Mouse (Mus musculus) midbrain, embryonic 16.5 days (tissue): ENCODE measurements at regions not wholly inside any gene's neighbourhood (a gene's known extent, or its start where the extent isn't known, plus 50 kb on each side); places are given as distances from the start of the nearest gene placed in this dataset.
"Not testable (repeated sequence)": the region's sequence is repeated elsewhere in the genome, so short reads cannot be mapped to it uniquely, and the experiment has no call there.

Experiments
- ATAC-seq: fragments of 200-750 bp; cut with Nextera tagmentation; 2 replicates; pipeline ENCODE4 v1.8.0; 2017; ENCODE audit warnings: moderate TSS enrichment
- H3K27ac ChIP-seq: fragments of 300-500 bp; sonication (generic); 2 replicates; pipeline ENCODE4 v1.5.1; 2014; ENCODE audit warnings: mild to moderate bottlenecking, low read length, mixed read lengths
- H3K27me3 ChIP-seq: fragments of 300-500 bp; sonication (generic); 2 replicates; pipeline ENCODE4 v1.6.1; 2014; ENCODE audit warnings: low read depth, low read length, mixed read lengths; ENCODE audit not compliant: control insufficient read depth, insufficient read depth
- H3K36me3 ChIP-seq: fragments of 300-500 bp; sonication (generic); 2 replicates; pipeline ENCODE4 v1.6.1; 2014; ENCODE audit warnings: mild to moderate bottlenecking, low read length, moderate library complexity, mixed read lengths; ENCODE audit not compliant: control insufficient read depth, insufficient read depth
- H3K4me1 ChIP-seq: fragments of 300-500 bp; sonication (generic); 2 replicates; pipeline ENCODE4 v1.6.1; 2014; ENCODE audit warnings: mild to moderate bottlenecking, low read length, mixed read lengths; ENCODE audit not compliant: control insufficient read depth, insufficient read depth
- H3K4me2 ChIP-seq: fragments of 300-500 bp; sonication (generic); 2 replicates; pipeline ENCODE4 v1.6.1; 2014; ENCODE audit warnings: mild to moderate bottlenecking, low read length, mixed read lengths
- H3K4me3 ChIP-seq: fragments of 300-500 bp; sonication (generic); 2 replicates; pipeline ENCODE4 v1.5.1; 2014; ENCODE audit warnings: low read depth, mild to moderate bottlenecking, low read length, moderate library complexity, mixed read lengths
- H3K9ac ChIP-seq: fragments of 300-500 bp; sonication (generic); 2 replicates; pipeline ENCODE4 v1.6.1; 2014; ENCODE audit warnings: low read depth, low read length, mixed read lengths
- H3K9me3 ChIP-seq: fragments of 300-500 bp; sonication (generic); replicated peaks from 2 replicates; pipeline ENCODE4 v1.6.1; 2014; ENCODE audit warnings: mild to moderate bottlenecking, low read length, mixed read lengths; ENCODE audit not compliant: control insufficient read depth, poor library complexity, severe bottlenecking
- WGBS: fragments of 180-500 bp; shearing (Covaris S2); extraction: QIAGEN DNeasy Blood & Tissue Kit; methylation state at CpG from one replicate; pipeline ENCODE4 v1.1.7; 2014; 5-methylcytosine and 5-hydroxymethylcytosine counted together

DNA sequence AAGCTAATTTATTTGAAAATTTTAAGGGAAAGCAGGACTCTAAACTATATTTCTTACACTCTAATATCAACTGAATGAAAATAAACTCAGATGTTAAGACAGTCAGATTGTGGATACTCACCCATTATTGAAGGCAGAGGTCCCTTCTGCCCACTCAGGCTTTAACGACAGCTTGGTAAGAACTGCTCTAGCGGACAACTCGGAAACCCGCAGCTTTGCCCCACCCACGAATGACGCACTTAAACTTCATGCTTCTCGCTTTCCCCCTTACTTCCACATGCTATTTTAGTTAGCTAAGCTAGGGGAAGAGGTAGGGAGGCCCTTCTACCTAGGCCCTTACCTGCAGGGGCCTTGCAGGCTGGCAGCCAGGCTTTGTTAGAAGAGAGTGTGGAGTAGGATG lies 50.8 kb upstream of the Elmo1 start:
- H3K9me3 ChIP-seq, result no peaks in the 10 kb centered on the region
- H3K4me1 ChIP-seq, result no peaks in the 10 kb centered on the region
- H3K9ac ChIP-seq, result no peak overlapping the region
- no peak overlapping the region for H3K4me2 ChIP-seq
- no peaks in the 10 kb centered on the region for H3K27me3 ChIP-seq
- H3K27ac ChIP-seq, result no peak overlapping the region
- WGBS, result 88% methylated on average over 7 of the region's 7 CpGs
- no peak for ATAC-seq
- H3K36me3 ChIP-seq, result no peaks in the 10 kb centered on the region
- H3K4me3 ChIP-seq, result no peak overlapping the region

GRCm38 (mm10) chr13:20038463-20038862 lies 51.9 kb upstream of the Elmo1 start:
- Histone ChIP-seq H3K9ac (no peak overlapping the region), H3K36me3 (no peaks in the 10 kb centered on the region), H3K27ac (no peak overlapping the region), H3K27me3 (no peaks in the 10 kb centered on the region), H3K4me1 (no peaks in the 10 kb centered on the region), H3K4me3 (no peak overlapping the region), H3K4me2 (no peak overlapping the region), H3K9me3 (no peaks in the 10 kb centered on the region)
- ATAC-seq, result no peak
- 19% methylated on average over 11 of the region's 11 CpGs for WGBS

- H3K4me3 ChIP-seq, result no peak overlapping the region
- H3K4me1 ChIP-seq, result no peaks in the 10 kb centered on the region
- no peak overlapping the region for H3K9ac ChIP-seq
- 92% methylated on average over 7 of the region's 7 CpGs for WGBS
- H3K36me3 ChIP-seq, result no peaks in the 10 kb centered on the region
- no peak for ATAC-seq
- H3K27me3 ChIP-seq, result no peaks in the 10 kb centered on the region
- H3K4me2 ChIP-seq, result no peak overlapping the region
- no peak overlapping the region for H3K27ac ChIP-seq
- no peaks in the 10 kb centered on the region for H3K9me3 ChIP-seq
Measured at GRCm38 (mm10) chr13:20037436-20037835, 53.0 kb upstream of the Elmo1 start.

DNA sequence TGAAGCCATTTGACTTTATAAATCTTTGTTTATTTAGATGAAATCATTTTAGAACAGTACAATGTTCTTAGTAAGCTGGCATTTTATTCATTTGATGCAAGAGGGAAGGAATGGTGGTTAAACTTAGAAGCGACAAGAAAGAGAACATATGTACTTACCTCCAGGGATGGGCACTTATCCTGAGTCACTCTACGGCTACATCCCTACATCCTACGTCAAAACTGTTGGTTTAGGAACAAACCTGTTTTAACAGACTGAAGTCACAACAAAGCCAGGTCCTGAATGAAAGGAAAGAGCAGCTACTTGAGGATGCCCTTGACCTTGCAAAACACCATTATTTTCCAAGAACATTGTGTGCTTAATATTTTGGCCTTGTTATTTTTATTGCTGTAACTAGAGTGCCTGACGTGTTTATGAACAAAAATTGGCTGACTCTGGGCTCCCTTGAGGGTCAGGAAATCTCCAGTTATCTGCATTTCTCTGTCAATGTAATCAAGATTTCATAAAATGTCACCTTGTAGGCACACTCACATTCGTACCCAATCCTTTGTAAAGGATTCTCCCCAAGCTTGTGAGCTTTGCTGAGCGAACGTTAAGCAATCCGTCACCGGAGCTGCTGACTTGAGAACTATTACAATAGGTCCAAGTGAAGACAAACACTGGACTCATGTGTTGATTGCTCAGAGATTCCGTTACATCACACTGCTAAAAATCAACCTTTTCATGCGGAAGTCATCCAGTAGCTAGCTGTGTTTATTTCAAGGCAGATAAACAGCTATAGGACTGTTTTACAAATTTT lies 56.3 kb upstream of the Elmo1 start:
- Histone ChIP-seq H3K36me3 (no peaks in the 10 kb centered on the region), H3K4me1 (no peaks in the 10 kb centered on the region), H3K9ac (no peak overlapping the region), H3K27ac (no peak overlapping the region), H3K27me3 (no peaks in the 10 kb centered on the region), H3K4me3 (no peak overlapping the region), H3K4me2 (no peak overlapping the region), H3K9me3 (no peaks in the 10 kb centered on the region)
- ATAC-seq, result no peak
- WGBS, result 81% methylated on average over 11 of the region's 11 CpGs

- H3K4me2 ChIP-seq, result no peak overlapping the region
- H3K27ac ChIP-seq, result no peak overlapping the region
- no peaks in the 10 kb centered on the region for H3K4me1 ChIP-seq
- H3K9me3 ChIP-seq, result no peaks in the 10 kb centered on the region
- no peak overlapping the region for H3K4me3 ChIP-seq
- no peak for ATAC-seq
- no peaks in the 10 kb centered on the region for H3K36me3 ChIP-seq
- no peaks in the 10 kb centered on the region for H3K27me3 ChIP-seq
- no peak overlapping the region for H3K9ac ChIP-seq
- 87% methylated on average over 5 of the region's 5 CpGs for WGBS
Measured at GRCm38 (mm10) chr13:20031660-20032059, 58.7 kb upstream of the Elmo1 start.

DNA sequence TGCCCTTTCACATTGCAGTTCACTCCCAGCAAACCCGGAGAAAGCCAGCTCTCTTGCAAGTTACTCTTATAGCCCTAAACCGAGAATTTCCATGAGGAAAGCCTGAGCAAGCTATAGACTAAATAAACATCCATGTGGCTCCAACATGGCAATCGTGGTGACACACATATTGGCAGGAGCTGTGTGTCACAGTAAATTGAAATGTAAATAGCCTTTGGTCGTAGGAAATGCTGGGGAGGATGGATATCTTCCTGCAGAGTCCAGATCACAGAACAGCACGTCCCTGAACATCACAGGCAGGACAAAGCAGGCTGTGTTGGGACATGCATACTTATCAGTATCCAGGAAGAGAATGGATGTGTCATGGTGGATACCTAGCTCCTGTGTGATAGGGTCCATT lies 59.3 kb upstream of the Elmo1 start:
- H3K9ac ChIP-seq, result no peak overlapping the region
- 58% methylated on average over 5 of the region's 5 CpGs for WGBS
- no peak overlapping the region for H3K4me3 ChIP-seq
- ATAC-seq, result no peak
- H3K9me3 ChIP-seq, result no peaks in the 10 kb centered on the region
- no peak overlapping the region for H3K4me2 ChIP-seq
- H3K36me3 ChIP-seq, result no peaks in the 10 kb centered on the region
- no peak overlapping the region for H3K27ac ChIP-seq
- no peaks in the 10 kb centered on the region for H3K4me1 ChIP-seq
- no peaks in the 10 kb centered on the region for H3K27me3 ChIP-seq

DNA sequence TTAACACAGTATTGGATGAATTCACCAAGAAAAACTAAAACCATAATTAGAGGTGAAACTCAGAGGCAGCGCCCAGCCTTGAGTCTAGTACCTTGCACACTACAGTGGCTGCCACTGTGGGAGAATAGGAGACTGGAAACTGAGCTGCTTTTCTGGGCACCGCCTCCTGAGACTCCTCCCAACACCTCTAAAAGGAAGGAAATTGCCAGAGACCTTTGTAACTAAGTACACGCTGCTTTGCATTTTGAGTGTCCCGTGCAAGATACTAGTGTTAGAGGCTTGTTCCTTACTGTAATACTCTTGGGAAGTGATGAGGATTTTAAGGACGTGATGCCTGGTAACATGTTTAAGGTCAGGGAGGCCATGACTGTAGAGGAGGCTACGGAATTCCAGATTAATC lies 63.8 kb upstream of the Elmo1 start:
- 83% methylated on average over 6 of the region's 6 CpGs for WGBS

DNA sequence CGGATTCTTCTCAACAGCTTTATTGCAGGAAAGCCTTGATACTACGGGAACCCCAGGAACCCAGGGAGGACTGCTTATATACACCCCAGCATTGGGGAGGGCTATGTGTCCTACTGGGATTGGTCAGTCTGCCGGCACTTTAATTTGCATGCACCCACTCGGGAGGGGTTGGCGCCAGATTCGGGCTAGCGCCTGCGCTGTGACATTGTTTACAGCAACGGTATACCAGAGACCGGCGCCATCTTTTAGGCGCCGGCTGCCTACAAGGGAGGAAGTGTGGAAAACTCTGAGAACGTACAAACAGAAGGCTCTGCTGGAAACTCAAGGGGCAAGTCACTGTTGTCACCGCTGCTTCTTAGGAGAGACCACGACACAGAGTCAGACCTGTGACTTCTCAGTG lies 73.9 kb upstream of the Elmo1 start:
- not testable (repeated sequence) for H3K9ac ChIP-seq, ATAC-seq, H3K4me3 ChIP-seq, H3K9me3 ChIP-seq, H3K27ac ChIP-seq, H3K36me3 ChIP-seq, H3K27me3 ChIP-seq, H3K4me2 ChIP-seq, H3K4me1 ChIP-seq
- 93% methylated on average over 16 of the region's 16 CpGs for WGBS

More for the DNA sequence above, 63.8 kb upstream of the Elmo1 start:
- Histone ChIP-seq H3K27ac (no peak overlapping the region), H3K9me3 (no peaks in the 10 kb centered on the region), H3K36me3 (no peaks in the 10 kb centered on the region), H3K27me3 (no peaks in the 10 kb centered on the region), H3K4me2 (no peak overlapping the region), H3K4me1 (no peaks in the 10 kb centered on the region), H3K9ac (no peak overlapping the region), H3K4me3 (no peak overlapping the region)
- ATAC-seq, result no peak

GRCm38 (mm10) chr13:20012621-20013020 lies 77.8 kb upstream of the Elmo1 start:
- WGBS, result 73% methylated on average over 3 of the region's 3 CpGs
- Histone ChIP-seq H3K27ac (no peak overlapping the region), H3K27me3 (no peaks in the 10 kb centered on the region), H3K9me3 (no peaks in the 10 kb centered on the region), H3K4me3 (no peak overlapping the region), H3K36me3 (no peaks in the 10 kb centered on the region), H3K9ac (no peak overlapping the region), H3K4me1 (no peaks in the 10 kb centered on the region), H3K4me2 (no peak overlapping the region)
- ATAC-seq, result no peak
